Mouse (Mus musculus): ENCODE measurements around the gene Pwp2. TPM values are rescaled to one million over a fixed set of nuclear protein-coding genes. Genes with fewer than 3 reads are reported as not detected.

Pwp2 gene
- 10.2 and 12.9 TPM in 2 replicates for polyA plus RNA-seq (2012; rRNA removed; ENCODE audit: low replicate concordance)

GRCm38 (mm10) chr10:78184531-78185380 lies at the start of gene Pwp2:
Gene Pwp2, minus strand, starts transcription at chr10:78185149.

DNA sequence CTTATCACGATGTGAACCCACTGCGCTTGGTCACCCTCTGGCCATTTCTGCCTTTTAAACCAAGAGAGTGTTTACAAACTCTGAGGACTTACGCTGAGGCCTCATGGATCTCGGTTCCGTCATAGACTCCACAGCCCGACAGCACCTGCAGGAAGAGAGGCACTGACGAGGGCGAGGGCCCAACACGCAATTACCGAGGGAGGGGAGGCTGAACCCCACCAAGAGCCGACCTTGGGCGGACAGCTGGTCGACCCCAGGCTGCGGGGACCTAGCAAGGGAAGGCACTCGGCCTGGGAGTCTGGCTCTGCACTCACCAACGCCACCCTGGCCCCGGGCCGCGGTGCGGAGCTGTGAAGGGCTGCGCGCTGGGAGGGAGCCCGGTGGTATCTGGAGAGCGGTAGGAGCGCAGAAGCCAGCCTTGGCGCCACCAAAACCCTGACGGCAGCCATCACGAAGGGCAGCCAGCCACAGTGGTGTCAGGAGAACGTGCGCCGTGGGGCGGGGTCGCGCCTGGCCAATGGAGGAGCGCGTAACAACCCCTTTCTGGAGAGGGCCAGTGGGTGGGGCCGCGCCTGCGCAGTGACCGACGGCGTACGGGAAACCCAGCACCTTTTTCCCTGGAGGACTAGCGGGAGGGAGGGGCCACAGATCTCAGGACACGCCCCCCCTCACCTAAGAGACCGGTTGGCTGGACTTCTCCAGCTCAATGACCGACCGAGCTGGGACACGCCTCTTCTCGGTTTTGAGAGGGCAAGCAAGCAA lies 15.5 kb downstream of the Pwp2 start, which contains the start of gene D10Jhu81e:
TSS of gene D10Jhu81e (minus strand) at position 502 of the 762 bp plus-strand sequence.

Other genes starting within 250 kb of the Pwp2 start
- gene Trpm2, start 214.6 kb downstream of the Pwp2 start, polyA plus RNA-seq (2012; rRNA removed; ENCODE audit: low replicate concordance) = 4.3 and 5.9 TPM in 2 replicates
- gene 1810043G02Rik, start 206.6 kb downstream of the Pwp2 start, polyA plus RNA-seq (2012; rRNA removed; ENCODE audit: low replicate concordance) = 44.5 and 83.3 TPM in 2 replicates
- gene Pfkl, start 175.1 kb downstream of the Pwp2 start, polyA plus RNA-seq (2012; rRNA removed; ENCODE audit: low replicate concordance) = 168 and 171 TPM in 2 replicates
- 3.0 and 3.2 TPM in 2 replicates for gene Dnmt3l, start 143.2 kb downstream of the Pwp2 start, polyA plus RNA-seq (2012; rRNA removed; ENCODE audit: low replicate concordance)
- 1.9 and 5.8 TPM in 2 replicates for gene Aire, start 141.5 kb downstream of the Pwp2 start, polyA plus RNA-seq (2012; rRNA removed; ENCODE audit: low replicate concordance)
- 44.8 and 47.5 TPM in 2 replicates for gene Icosl, start 115.8 kb downstream of the Pwp2 start, polyA plus RNA-seq (2012; rRNA removed; ENCODE audit: low replicate concordance)
- gene D10Jhu81e, start 15.4 kb downstream of the Pwp2 start, polyA plus RNA-seq (2012; rRNA removed; ENCODE audit: low replicate concordance) = 209 and 350 TPM in 2 replicates
- gene Trappc10, start 59.5 kb upstream of the Pwp2 start, polyA plus RNA-seq (2012; rRNA removed; ENCODE audit: low replicate concordance) = 54.3 and 64.9 TPM in 2 replicates
- 431 and 505 TPM in 2 replicates for gene Agpat3, start 167.3 kb upstream of the Pwp2 start, polyA plus RNA-seq (2012; rRNA removed; ENCODE audit: low replicate concordance)
- 51.0 and 63.2 TPM in 2 replicates for gene Rrp1, start 227.9 kb upstream of the Pwp2 start, polyA plus RNA-seq (2012; rRNA removed; ENCODE audit: low replicate concordance)
- gene Cstb, start 240.5 kb upstream of the Pwp2 start, polyA plus RNA-seq (2012; rRNA removed; ENCODE audit: low replicate concordance) = 46.1 and 53.4 TPM in 2 replicates

Data from mammary gland, adult 2 months (tissue).